Mouse (Mus musculus) midbrain, embryonic 16.5 days (tissue): ENCODE data around the gene Il1rl2. TPM values are rescaled to one million over a fixed set of nuclear protein-coding genes. Genes with fewer than 3 reads are reported as not detected.

Experiments
- ATAC-seq: fragments of 200-750 bp; cut with Nextera tagmentation; 2 replicates; pipeline ENCODE4 v1.8.0; 2017; ENCODE audit warnings: moderate TSS enrichment
- H3K27ac ChIP-seq: fragments of 300-500 bp; sonication (generic); 2 replicates; pipeline ENCODE4 v1.5.1; 2014; ENCODE audit warnings: mild to moderate bottlenecking, low read length, mixed read lengths
- H3K27me3 ChIP-seq: fragments of 300-500 bp; sonication (generic); 2 replicates; pipeline ENCODE4 v1.6.1; 2014; ENCODE audit warnings: low read depth, low read length, mixed read lengths; ENCODE audit not compliant: control insufficient read depth, insufficient read depth
- H3K36me3 ChIP-seq: fragments of 300-500 bp; sonication (generic); 2 replicates; pipeline ENCODE4 v1.6.1; 2014; ENCODE audit warnings: mild to moderate bottlenecking, low read length, moderate library complexity, mixed read lengths; ENCODE audit not compliant: control insufficient read depth, insufficient read depth
- H3K4me1 ChIP-seq: fragments of 300-500 bp; sonication (generic); 2 replicates; pipeline ENCODE4 v1.6.1; 2014; ENCODE audit warnings: mild to moderate bottlenecking, low read length, mixed read lengths; ENCODE audit not compliant: control insufficient read depth, insufficient read depth
- H3K4me2 ChIP-seq: fragments of 300-500 bp; sonication (generic); 2 replicates; pipeline ENCODE4 v1.6.1; 2014; ENCODE audit warnings: mild to moderate bottlenecking, low read length, mixed read lengths
- H3K4me3 ChIP-seq: fragments of 300-500 bp; sonication (generic); 2 replicates; pipeline ENCODE4 v1.5.1; 2014; ENCODE audit warnings: low read depth, mild to moderate bottlenecking, low read length, moderate library complexity, mixed read lengths
- H3K9ac ChIP-seq: fragments of 300-500 bp; sonication (generic); 2 replicates; pipeline ENCODE4 v1.6.1; 2014; ENCODE audit warnings: low read depth, low read length, mixed read lengths
- H3K9me3 ChIP-seq: fragments of 300-500 bp; sonication (generic); replicated peaks from 2 replicates; pipeline ENCODE4 v1.6.1; 2014; ENCODE audit warnings: mild to moderate bottlenecking, low read length, mixed read lengths; ENCODE audit not compliant: control insufficient read depth, poor library complexity, severe bottlenecking
- WGBS: fragments of 180-500 bp; shearing (Covaris S2); extraction: QIAGEN DNeasy Blood & Tissue Kit; methylation state at CpG from one replicate; pipeline ENCODE4 v1.1.7; 2014; 5-methylcytosine and 5-hydroxymethylcytosine counted together
- polyA plus RNA-seq: library from polyadenylated mRNA; unstranded; fragments of >200 nt; fragmentation: Nextera tagmentation; extraction: Ambion mirVana; gene quantifications from 2 replicates; pipeline ENCODE4 v1.2.1, GENCODE M21; 2015

Il1rl2 gene
- polyA plus RNA-seq, 1 experiment from 2014 or later, result 0.75 TPM

DNA sequence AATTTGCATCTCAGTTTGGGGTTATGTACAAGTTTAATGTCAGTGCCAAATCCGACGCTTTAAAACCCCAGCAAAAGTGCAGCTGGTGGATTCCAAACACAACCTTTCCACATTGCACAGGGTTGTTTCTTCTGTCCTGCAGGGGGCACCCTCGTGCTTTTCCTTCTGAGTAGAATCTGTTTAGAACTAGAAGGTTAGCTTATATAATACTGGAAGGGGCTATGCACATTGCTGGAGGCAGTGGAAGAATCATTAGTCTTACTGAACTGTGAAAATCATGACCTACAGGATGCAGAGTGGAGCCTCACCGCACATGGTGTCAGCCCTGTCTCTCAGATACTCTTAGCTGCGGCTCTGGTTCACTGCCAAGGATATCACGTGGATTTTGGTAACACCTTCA is 55.7 kb downstream of the Il1rl2 start:
- Histone ChIP-seq H3K4me2 (no peak overlapping the region), H3K27me3 (no peaks in the 10 kb centered on the region), H3K4me1 (no peaks in the 10 kb centered on the region), H3K4me3 (no peak overlapping the region), H3K9ac (no peak overlapping the region), H3K9me3 (no peaks in the 10 kb centered on the region), H3K27ac (no peak overlapping the region), H3K36me3 (no peaks in the 10 kb centered on the region)
- ATAC-seq, result no peak
- WGBS, result 58% methylated on average over 6 of the region's 6 CpGs

DNA sequence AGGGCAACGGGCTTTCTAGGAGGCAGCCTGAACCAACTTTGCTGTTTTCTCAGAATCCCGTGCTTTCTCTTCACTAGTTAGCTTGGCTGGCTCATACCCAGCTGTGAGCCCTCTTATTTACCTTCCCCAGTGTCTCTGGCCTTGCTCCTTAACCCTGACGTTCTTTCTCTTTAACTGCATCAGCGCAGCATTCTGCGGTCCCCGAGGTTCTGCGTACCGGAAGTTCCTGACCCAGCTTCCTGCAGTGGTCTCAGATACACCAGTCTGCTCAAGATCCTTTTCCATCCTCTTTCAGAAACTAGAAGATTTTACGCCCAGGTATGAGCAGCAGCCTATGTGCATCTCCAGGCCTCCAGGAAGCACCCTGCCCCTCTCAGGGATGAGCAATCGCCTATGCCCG is 56.6 kb downstream of the Il1rl2 start:
- Histone ChIP-seq H3K4me2 (no peak overlapping the region), H3K27me3 (no peaks in the 10 kb centered on the region), H3K27ac (no peak overlapping the region), H3K9me3 (no peaks in the 10 kb centered on the region), H3K9ac (no peak overlapping the region), H3K4me1 (no peaks in the 10 kb centered on the region), H3K36me3 (no peaks in the 10 kb centered on the region), H3K4me3 (no peak overlapping the region)
- no peak for ATAC-seq
- WGBS, result 87% methylated on average over 11 of the region's 11 CpGs

DNA sequence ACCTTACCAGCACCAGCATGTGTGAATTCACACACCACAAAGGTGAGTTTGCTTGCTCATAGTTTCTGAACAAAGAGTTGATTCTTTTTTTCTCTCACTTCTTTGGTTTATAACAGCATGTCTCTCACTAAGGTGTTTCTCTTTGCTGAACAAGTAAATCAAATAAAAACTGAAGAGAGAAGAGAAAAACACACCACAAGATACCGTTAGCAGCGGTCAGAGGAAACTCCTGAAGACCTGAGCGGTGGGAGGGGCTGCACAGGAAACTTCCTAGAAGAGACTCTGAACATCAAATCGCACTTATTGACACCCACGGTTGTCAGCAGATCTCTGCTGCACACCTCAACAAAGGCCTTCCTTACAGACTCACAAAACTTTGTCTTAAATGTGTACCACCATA is 58.4 kb downstream of the Il1rl2 start:
- no peak overlapping the region for H3K4me3 ChIP-seq
- no peak overlapping the region for H3K4me2 ChIP-seq
- ATAC-seq, result no peak
- WGBS, result 88% methylated on average over 5 of the region's 5 CpGs
- H3K9me3 ChIP-seq, result no peaks in the 10 kb centered on the region
- H3K9ac ChIP-seq, result no peak overlapping the region
- no peaks in the 10 kb centered on the region for H3K4me1 ChIP-seq
- H3K27me3 ChIP-seq, result no peaks in the 10 kb centered on the region
- no peak overlapping the region for H3K27ac ChIP-seq
- H3K36me3 ChIP-seq, result no peaks in the 10 kb centered on the region

DNA sequence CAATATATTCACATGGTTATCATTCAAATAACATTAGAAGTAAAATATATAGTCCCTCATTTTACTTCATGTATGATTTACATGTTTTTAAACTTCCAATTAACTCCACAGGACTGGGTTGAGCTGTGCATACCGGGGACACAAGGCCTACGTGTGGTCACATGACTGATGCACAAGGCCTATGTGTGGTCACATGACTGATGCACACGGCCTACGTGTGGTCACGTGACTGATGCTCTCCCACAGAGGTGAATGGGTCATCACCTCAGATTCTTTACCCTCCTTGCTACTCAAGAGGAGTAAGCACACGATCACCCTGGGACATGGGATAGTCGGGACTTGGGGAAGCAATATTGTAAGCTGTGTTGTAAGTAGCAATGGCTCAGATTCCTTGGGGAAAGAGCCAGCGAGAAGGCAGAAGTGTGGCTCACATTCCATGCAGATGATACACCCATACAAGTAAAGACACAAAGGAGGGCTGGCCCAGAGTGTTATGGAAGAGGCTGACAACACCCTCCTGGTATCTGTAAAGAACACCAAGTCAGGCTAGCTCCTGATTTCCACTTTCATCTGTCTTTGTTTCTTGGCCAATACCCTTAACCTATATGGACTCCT is 60.6 kb downstream of the Il1rl2 start:
- ATAC-seq, result no peak
- H3K4me2 ChIP-seq, result no peak overlapping the region
- H3K9ac ChIP-seq, result no peak overlapping the region
- H3K36me3 ChIP-seq, result no peaks in the 10 kb centered on the region
- no peaks in the 10 kb centered on the region for H3K4me1 ChIP-seq
- H3K27ac ChIP-seq, result no peak overlapping the region
- no peaks in the 10 kb centered on the region; the same call in 1 of the 2 replicates for H3K9me3 ChIP-seq
- H3K4me3 ChIP-seq, result no peak overlapping the region
- no peaks in the 10 kb centered on the region for H3K27me3 ChIP-seq
- 93% methylated on average over 8 of the region's 8 CpGs for WGBS

DNA sequence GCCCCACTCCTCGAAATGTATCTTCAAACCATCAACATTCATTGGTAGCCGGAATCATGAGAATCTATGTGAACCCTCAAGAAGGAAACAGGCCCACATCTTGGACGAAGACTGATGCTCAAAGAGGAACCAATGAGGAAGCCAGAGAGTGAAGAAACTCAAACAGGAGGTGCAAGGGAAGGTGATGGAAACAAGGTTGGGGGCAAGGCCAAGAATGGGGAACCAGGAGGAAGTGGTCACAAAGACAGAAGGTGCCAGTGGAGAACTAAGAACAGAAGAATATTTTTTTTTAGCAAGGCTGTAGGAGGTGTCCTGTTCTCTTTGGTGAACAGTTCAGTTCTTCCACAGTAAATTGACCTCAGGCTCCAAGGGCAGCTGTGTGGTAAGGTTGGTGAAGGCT is 67.0 kb downstream of the Il1rl2 start:
- H3K27me3 ChIP-seq, result no peaks in the 10 kb centered on the region
- no peak overlapping the region for H3K9ac ChIP-seq
- no peak overlapping the region for H3K27ac ChIP-seq
- no peaks in the 10 kb centered on the region; the same call in 1 of the 2 replicates for H3K9me3 ChIP-seq
- H3K4me1 ChIP-seq, result no peaks in the 10 kb centered on the region
- WGBS, result 85% methylated on average over 3 of the region's 3 CpGs
- no peak for ATAC-seq
- no peaks in the 10 kb centered on the region for H3K36me3 ChIP-seq
- no peak overlapping the region for H3K4me2 ChIP-seq
- no peak overlapping the region for H3K4me3 ChIP-seq

DNA sequence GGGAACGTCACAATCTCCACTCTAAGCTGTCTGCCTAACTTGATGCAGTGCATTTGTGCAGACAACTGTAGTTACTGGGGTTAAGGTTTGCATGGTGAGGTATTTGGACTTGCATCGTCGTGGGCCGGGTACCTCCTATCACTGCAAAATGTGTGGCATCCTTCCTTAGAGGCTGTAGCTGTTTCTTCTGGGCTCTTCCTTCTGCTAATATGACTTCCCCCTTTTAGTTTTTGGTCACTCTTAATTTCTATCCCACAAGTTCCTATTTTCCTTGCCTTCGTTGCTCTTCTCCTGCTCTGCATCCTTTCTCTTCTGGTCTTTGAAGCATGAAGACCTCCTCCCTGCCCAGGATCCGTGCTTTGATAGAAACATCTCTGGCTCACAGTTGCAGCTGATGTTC is 68.1 kb downstream of the Il1rl2 start:
- no peak overlapping the region for H3K4me3 ChIP-seq
- no peak for ATAC-seq
- H3K27ac ChIP-seq, result no peak overlapping the region
- H3K36me3 ChIP-seq, result no peaks in the 10 kb centered on the region
- no peaks in the 10 kb centered on the region; the same call in 1 of the 2 replicates for H3K9me3 ChIP-seq
- H3K9ac ChIP-seq, result no peak overlapping the region
- H3K4me1 ChIP-seq, result no peaks in the 10 kb centered on the region
- H3K27me3 ChIP-seq, result no peaks in the 10 kb centered on the region
- 85% methylated on average over 6 of the region's 6 CpGs for WGBS
- no peak overlapping the region for H3K4me2 ChIP-seq

DNA sequence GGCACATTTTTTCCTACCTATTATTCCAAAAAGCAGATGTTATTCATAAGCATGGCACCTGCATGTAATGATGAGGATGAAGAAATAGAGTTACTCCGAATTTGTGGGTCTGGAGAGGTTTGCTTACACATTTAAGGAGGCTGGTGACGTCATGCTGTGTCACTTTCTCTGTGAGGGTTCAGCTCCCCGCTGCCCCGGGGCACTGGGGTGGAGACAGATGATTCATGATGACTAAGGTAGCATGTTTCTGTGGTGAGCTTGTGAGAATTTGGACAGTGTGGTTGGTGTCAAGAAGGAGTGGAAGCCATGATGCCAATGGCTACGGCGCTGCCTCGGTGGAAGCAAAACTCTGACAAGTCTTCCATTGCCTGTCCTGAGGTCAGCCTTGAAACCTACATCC is 68.8 kb downstream of the Il1rl2 start:
- Histone ChIP-seq H3K4me3 (no peak overlapping the region), H3K4me1 (no peaks in the 10 kb centered on the region), H3K9me3 (no peaks in the 10 kb centered on the region; the same call in 1 of the 2 replicates), H3K36me3 (no peaks in the 10 kb centered on the region), H3K27me3 (no peaks in the 10 kb centered on the region), H3K27ac (no peak overlapping the region), H3K4me2 (no peak overlapping the region), H3K9ac (no peak overlapping the region)
- 88% methylated on average over 7 of the region's 7 CpGs for WGBS
- ATAC-seq, result no peak

DNA sequence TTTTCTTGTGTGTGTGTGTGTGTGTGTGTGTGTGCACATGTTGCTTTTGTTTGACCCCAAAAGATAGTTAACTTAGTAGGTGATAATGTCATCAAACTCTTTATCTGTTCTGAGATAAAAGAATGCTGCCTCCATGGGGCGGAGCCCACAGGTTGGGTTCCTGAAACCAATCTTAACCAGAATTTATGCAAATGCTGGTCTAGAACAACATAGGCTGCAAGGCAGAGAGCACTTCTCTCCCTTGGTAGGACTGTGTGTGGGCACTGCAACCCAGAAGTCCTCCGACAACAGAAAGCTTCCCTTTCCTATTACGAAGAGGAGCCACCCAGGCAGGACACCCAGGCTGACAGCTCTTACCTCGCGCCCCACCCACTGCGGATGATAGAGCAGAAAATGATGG is 75.2 kb downstream of the Il1rl2 start:
- WGBS, result 94% methylated on average over 6 of the region's 6 CpGs
- ATAC-seq, result no peak
- Histone ChIP-seq H3K9me3 (no peaks in the 10 kb centered on the region), H3K4me1 (no peaks in the 10 kb centered on the region), H3K36me3 (no peaks in the 10 kb centered on the region), H3K9ac (no peak overlapping the region), H3K4me3 (no peak overlapping the region), H3K4me2 (no peak overlapping the region), H3K27ac (no peak overlapping the region), H3K27me3 (no peaks in the 10 kb centered on the region)

DNA sequence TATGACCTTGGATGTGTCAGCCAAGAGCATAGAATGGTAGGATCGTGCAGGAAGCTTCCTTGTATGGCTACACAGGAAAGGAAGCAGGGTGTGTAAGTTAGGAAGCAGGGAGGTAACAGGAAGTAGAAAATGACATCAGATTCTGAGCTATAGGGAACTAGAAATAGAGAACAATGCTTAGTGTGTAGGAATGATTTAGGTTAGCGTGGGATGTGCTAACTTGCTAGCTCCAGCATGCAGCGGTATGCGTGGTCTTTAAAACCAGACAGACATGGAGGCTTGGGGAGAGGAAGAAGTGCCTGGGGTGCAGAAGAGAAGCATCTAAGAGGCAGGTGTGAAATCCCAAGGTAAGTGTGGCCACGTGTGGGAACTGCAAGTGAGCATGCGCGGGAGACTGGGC is 80.3 kb downstream of the Il1rl2 start:
- no peak for ATAC-seq
- H3K4me2 ChIP-seq, result no peak overlapping the region
- H3K27ac ChIP-seq, result no peak overlapping the region
- H3K9ac ChIP-seq, result no peak overlapping the region
- no peak overlapping the region for H3K4me3 ChIP-seq
- H3K9me3 ChIP-seq, result no peaks in the 10 kb centered on the region
- H3K4me1 ChIP-seq, result no peaks in the 10 kb centered on the region
- no peaks in the 10 kb centered on the region for H3K36me3 ChIP-seq
- no peaks in the 10 kb centered on the region for H3K27me3 ChIP-seq
- 84% methylated on average over 7 of the region's 7 CpGs for WGBS
